Mouse (Mus musculus) spleen, adult 2 months (tissue): Measurements from ENCODE around the gene Gm11077.

ENCODE experiments used
- CTCF ChIP-seq: fragments of 200-500 bp; IDR thresholded peaks from 2 replicates; pipeline ENCODE4 v1.5.1; 2011; ENCODE audit warnings: mild to moderate bottlenecking, inconsistent platforms; ENCODE audit not compliant: insufficient read depth, insufficient read length, insufficient replicate concordance; ENCODE audit errors: extremely low read depth
- POLR2A ChIP-seq: fragments of 200-500 bp; IDR thresholded peaks from 2 replicates; pipeline ENCODE4 v1.6.1; 2011; ENCODE audit warnings: low read depth, low read length, inconsistent platforms

- TF ChIP-seq CTCF (no peak), POLR2A (no peak)
Measured at GRCm38 (mm10) chr6:140732971-140733640, 4.0 kb downstream of the Gm11077 start.
